Mouse (Mus musculus) adrenal gland, postnatal 10 days (tissue): ENCODE results near the gene Ms4a3. TPM values are rescaled to one million over a fixed set of nuclear protein-coding genes. Genes with fewer than 3 reads are reported as not detected.

Experiments used
- DNase-seq: peaks from one replicate; pipeline ENCODE4 v3.0.0; 2021; ENCODE audit warnings: mixed read lengths
- long read RNA-seq, 2 experiments: library from polyadenylated mRNA; stranded (forward); transcript quantifications; one replicate each; pipeline ENCODE4 v2.0.0; 2021
- total RNA-seq, 2 experiments: library from RNA; stranded (reverse); gene quantifications; 2 replicates each; pipeline ENCODE4 v1.2.3; 2021

Ms4a3 gene
- under 1 TPM in 1 of 2 experiments, not detected in 1; 0.63 TPM for total RNA-seq
- long read RNA-seq, experiment 1, partial matches to known transcripts = 0 of 1 reads
- long read RNA-seq, experiment 1, other reads (novel, unspliced or antisense) = 0 of 1 reads
- long read RNA-seq, experiment 2 = 0 reads

- DNase-seq = no peak
Measured at GRCm38 (mm10) chr19:11640732-11641131, at the start of gene Ms4a3. Gene Ms4a3 (minus strand): TSS chr19:11640851.

- DNase-seq = no peak
Measured at GRCm38 (mm10) chr19:11661562-11661961, 20.9 kb upstream of the Ms4a3 start.

GRCm38 (mm10) chr19:11660459-11660858, 19.8 kb upstream of the Ms4a3 start, which contains the start of gene Oosp2:
Gene Oosp2 (minus strand): TSS chr19:11660559.
- no peak for DNase-seq

- no peak for DNase-seq
Measured at GRCm38 (mm10) chr19:11659142-11659541, 18.5 kb upstream of the Ms4a3 start.

- DNase-seq = no peak
Measured at GRCm38 (mm10) chr19:11649564-11649963, 8.9 kb upstream of the Ms4a3 start.

GRCm38 (mm10) chr19:11646166-11646565, 5.5 kb upstream of the Ms4a3 start:
- no peak for DNase-seq

GRCm38 (mm10) chr19:11639038-11639437, 1.6 kb downstream of the Ms4a3 start:
- no peak for DNase-seq

- no peak for DNase-seq
Measured at GRCm38 (mm10) chr19:11635572-11635971, 5.1 kb downstream of the Ms4a3 start.

GRCm38 (mm10) chr19:11634330-11634729, 6.3 kb downstream of the Ms4a3 start:
- no peak for DNase-seq

- no peak for DNase-seq
Measured at GRCm38 (mm10) chr19:11633732-11634131, 6.9 kb downstream of the Ms4a3 start.

GRCm38 (mm10) chr19:11625231-11625630, 15.4 kb downstream of the Ms4a3 start:
- no peak for DNase-seq

GRCm38 (mm10) chr19:11624800-11625199, 15.9 kb downstream of the Ms4a3 start:
- no peak for DNase-seq

- no peak for DNase-seq
Measured at GRCm38 (mm10) chr19:11623551-11623950, 17.1 kb downstream of the Ms4a3 start, which contains the start of gene Ms4a2. Gene Ms4a2 (minus strand): TSS chr19:11623719.

GRCm38 (mm10) chr19:11617983-11618382, 22.7 kb downstream of the Ms4a3 start:
- DNase-seq = no peak

GRCm38 (mm10) chr19:11614805-11615204, 25.8 kb downstream of the Ms4a3 start:
- no peak for DNase-seq

- DNase-seq = no peak
Measured at GRCm38 (mm10) chr19:11613776-11614443, 26.7 kb downstream of the Ms4a3 start.

GRCm38 (mm10) chr19:11613084-11613483, 27.6 kb downstream of the Ms4a3 start:
- no peak for DNase-seq

GRCm38 (mm10) chr19:11612293-11612692, 28.4 kb downstream of the Ms4a3 start:
- no peak for DNase-seq

- peak; percentile 14 for DNase-seq
Measured at GRCm38 (mm10) chr19:11611541-11611945, 29.1 kb downstream of the Ms4a3 start.

- DNase-seq = peak; percentile 56
Measured at GRCm38 (mm10) chr19:11608172-11608571, 32.5 kb downstream of the Ms4a3 start.

- DNase-seq = no peak
Measured at GRCm38 (mm10) chr19:11604603-11605002, 36.0 kb downstream of the Ms4a3 start, which contains the start of gene Ms4a6d. Gene Ms4a6d (minus strand): TSS chr19:11604849.

- DNase-seq = peak; percentile 18
Measured at GRCm38 (mm10) chr19:11602026-11602425, 38.6 kb downstream of the Ms4a3 start.

- DNase-seq = no peak
Measured at GRCm38 (mm10) chr19:11601349-11601748, 39.3 kb downstream of the Ms4a3 start.

- DNase-seq = no peak
Measured at GRCm38 (mm10) chr19:11589891-11590449, 50.7 kb downstream of the Ms4a3 start.
